10 mouse cellular contexts compared by ENCODE assay signal in genomic region chr5:110439565-110440310, GRCm38 (mm10). TPM values are rescaled to one million over a fixed set of nuclear protein-coding genes. Genes with fewer than 3 reads are reported as not detected.
DNase-seq lines count a peak whose midpoint lies in the region; ATAC-seq and TF ChIP-seq lines count a peak whose summit lies in the region.
"Had no signal": no experiment of that assay in that cellular context is flagged by ENCODE, and none has a peak within 500 bp of the region (broad histone marks: within the 10 kb centered on the region; RNA-seq: fewer than 3 reads in every experiment).

No protein-coding gene starts in this region.

- no peak for TF ChIP-seq CTCF in gastrocnemius, adult 2 months (IDR thresholded peaks at IDR 0.05)
- TF ChIP-seq CTCF in lung, embryonic 14.5 days (IDR thresholded peaks at IDR 0.05; ENCODE audit: low read depth), result no peak

- 81% methylated on average over 3 of the region's 3 CpGs for WGBS in lung, embryonic 14.5 days

- peak; percentile 48 for DNase-seq in gastrocnemius, adult 2 months
- no peak for DNase-seq in gastrocnemius, postnatal 14 days
- DNase-seq in adipocyte (ENCODE audit: low spot score), result peak; percentile 79
- peak; percentile 61 to 73 for DNase-seq in heart, adult 9 months (ENCODE audit: low spot score in 2 of 2)
- DNase-seq in lung, embryonic 14.5 days, result peak; percentile 23
- no peak for DNase-seq in urinary bladder, postnatal 25 days (ENCODE audit: low spot score)
- no peak for DNase-seq in frontal cortex, postnatal 36 days (ENCODE audit: low spot score in 2 of 2)
- no peak for DNase-seq in left cerebral cortex, postnatal 4 days

- intact Hi-C loops in gastrocnemius, adult 2 months (cut with DNase I), result no loop called here
- intact Hi-C loops in gastrocnemius, postnatal 14 days (cut with DNase I; ENCODE audit: low total_unique reads), result no loop called here
- intact Hi-C loops in left cerebral cortex, postnatal 4 days (cut with DNase I), result no loop called here

- no peak overlapping the region for H3K4me2 ChIP-seq in lung, embryonic 14.5 days
- H3K4me2 ChIP-seq: hindbrain, embryonic 14.5 days had no signal

- H3K9ac ChIP-seq in lung, embryonic 14.5 days, result no peak overlapping the region
- H3K9ac ChIP-seq: hindbrain, embryonic 14.5 days had no signal

- peak overlapping the region; percentile 39 for H3K27ac ChIP-seq in gastrocnemius, adult 2 months
- H3K27ac ChIP-seq in lung, embryonic 14.5 days (ENCODE audit: low read depth), result no peak overlapping the region
- H3K27ac ChIP-seq: hindbrain, embryonic 14.5 days had no signal

- H3K27me3 ChIP-seq in lung, embryonic 14.5 days (ENCODE audit: insufficient read depth, low read length), result no peaks in the 10 kb centered on the region

- no peaks in the 10 kb centered on the region; the same call in 1 of the 2 replicates for H3K4me1 ChIP-seq in lung, embryonic 14.5 days (ENCODE audit: insufficient read depth)

- no peak for ATAC-seq in lung, embryonic 14.5 days (ENCODE audit: insufficient read depth)
- ATAC-seq: forebrain, embryonic 16.5 days had no signal

- H3K4me3 ChIP-seq in gastrocnemius, adult 2 months, result no peak overlapping the region
- no peak overlapping the region for H3K4me3 ChIP-seq in lung, embryonic 14.5 days (ENCODE audit: low read depth, low read length)

- no peaks in the 10 kb centered on the region for H3K9me3 ChIP-seq in lung, embryonic 14.5 days (ENCODE audit: low read depth, low read length)

- H3K36me3 ChIP-seq in lung, embryonic 14.5 days (ENCODE audit: insufficient read depth), result no peaks in the 10 kb centered on the region

RNA-seq across cellular contexts. Expression of gene Fbrsl1, which starts 8.6 kb away (rescaled TPM):
- total RNA-seq in gastrocnemius, adult 2 months (2021), result 10 to 100 TPM; 32.7 to 36.8 TPM
- total RNA-seq in gastrocnemius, postnatal 14 days (2021), result 10 to 100 TPM; 25.7 to 26.5 TPM
- 19.2 and 20.9 TPM in 2 replicates for polyA plus RNA-seq in lung, embryonic 14.5 days (2014; fragmentation: Nextera tagmentation; extraction: Ambion mirVana)
- total RNA-seq in left cerebral cortex, postnatal 4 days (2021), result 10 to 100 TPM; 68.1 to 72.9 TPM

Comparison
In these comparisons a context has a peak if more than half of its experiments do, and no peak if none do; other contexts are left out.
1. DNase-seq: peak in gastrocnemius, adult 2 months (single experiment), adipocyte (single experiment), heart, adult 9 months (2 of 2) and lung, embryonic 14.5 days (single experiment); none in gastrocnemius, postnatal 14 days (single experiment), urinary bladder, postnatal 25 days (single experiment), frontal cortex, postnatal 36 days (0 of 2) and left cerebral cortex, postnatal 4 days (single experiment).